Mouse (Mus musculus): ENCODE measurements around the gene Espn. TPM values are rescaled to one million over a fixed set of nuclear protein-coding genes. Genes with fewer than 3 reads are reported as not detected.

The Espn gene
- total RNA-seq, 2 experiments from 2014 or later: 1.4 to 1.5 TPM

- no peak for DNase-seq
Observed at GRCm38 (mm10) chr4:152096927-152097326, 55.2 kb downstream of the Espn start.

DNA sequence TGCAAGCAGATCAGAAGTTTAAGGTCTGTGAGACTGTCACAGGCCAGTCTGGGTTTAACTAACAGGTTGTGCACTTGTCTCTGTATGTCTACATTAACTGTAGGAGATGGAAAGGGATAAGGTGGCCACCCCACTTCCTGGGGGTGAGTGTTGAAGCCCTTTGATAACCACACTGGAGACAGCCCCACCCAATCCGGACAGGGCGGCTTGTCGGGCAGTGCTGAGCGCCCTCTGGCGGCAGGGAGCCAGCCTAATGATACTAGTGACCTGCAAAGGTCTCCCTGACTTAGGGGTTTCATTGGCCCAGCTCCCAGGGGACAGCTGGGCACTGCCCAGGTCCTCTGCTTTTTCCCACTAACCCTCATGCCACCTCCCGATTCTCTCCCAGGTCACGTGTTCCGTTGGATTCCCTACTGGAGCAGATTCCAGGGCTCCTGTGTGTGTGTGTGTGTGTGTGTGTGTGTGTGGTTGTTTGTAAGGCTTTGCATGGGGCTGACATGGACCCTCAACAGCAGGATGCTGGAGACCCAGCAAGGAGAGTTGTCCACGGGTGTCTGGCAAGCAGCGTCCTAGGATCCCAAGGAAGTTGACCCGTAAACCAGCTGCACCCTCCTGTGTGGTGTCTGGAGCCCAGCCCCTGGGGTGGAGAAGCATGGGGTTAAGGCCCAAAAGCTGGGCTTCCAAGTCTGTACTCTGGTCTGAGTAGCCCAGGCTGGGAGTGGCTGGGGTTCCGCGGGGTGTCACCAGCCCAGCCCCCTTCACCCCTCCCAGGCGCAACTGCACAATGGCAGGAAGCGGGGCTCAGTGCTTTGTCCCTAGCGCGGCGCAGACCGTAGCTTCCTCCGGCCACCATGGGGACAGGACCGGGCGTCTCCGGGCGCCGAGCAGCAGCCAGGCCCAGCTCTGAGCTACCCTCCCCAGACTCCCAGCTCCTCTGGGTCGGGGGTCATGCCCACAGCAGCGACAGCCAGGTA lies 55.9 kb downstream of the Espn start:
- peak in 1 of 2 experiments; percentile 57 for DNase-seq

DNA sequence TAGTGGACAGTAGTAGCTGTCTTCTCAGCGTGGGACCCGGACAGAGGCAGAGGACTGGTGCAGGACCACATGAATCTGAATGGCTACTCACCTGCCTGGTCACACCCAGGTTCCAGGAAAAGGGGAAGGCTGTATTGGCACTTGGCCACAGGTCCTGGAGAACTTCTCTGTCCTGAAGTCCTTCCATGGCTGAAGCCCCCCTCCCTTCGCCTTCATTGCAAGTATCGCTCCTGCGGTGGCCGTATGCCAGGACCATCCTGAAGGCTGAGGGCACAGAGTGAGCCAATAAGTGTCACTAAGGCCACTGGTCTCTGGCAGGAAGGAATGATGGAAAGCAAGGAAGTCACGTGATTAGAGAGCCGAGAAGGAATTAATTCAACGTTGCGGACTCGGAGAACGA lies 57.9 kb downstream of the Espn start:
- no peak for DNase-seq

GRCm38 (mm10) chr4:152092751-152093293 lies 59.3 kb downstream of the Espn start:
- DNase-seq: no peak

DNA sequence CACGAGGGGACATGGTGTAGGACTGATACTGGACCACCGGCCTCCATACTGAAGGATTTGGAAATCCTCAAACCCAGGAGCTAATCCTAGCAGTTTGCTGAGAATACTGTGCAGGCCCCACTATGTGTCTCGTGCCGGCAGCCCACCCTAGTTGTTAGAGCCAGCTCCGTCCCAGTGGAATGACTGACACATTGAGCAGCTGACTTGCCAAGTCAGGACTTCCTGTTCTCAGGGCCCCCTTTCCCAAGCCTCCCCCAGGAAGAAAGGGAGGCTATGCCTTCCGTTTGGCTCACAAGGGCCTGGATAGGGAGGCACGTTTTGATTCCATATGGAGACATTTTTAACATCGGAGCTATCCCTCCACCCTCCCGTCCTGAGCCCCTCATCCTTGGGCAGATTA lies 62.0 kb downstream of the Espn start:
- no peak for DNase-seq

GRCm38 (mm10) chr4:152088556-152089120 lies 63.5 kb downstream of the Espn start:
- DNase-seq: peak; percentile 86 to 88

GRCm38 (mm10) chr4:152088133-152088532 lies 64.0 kb downstream of the Espn start:
- peak; percentile 46 to 49 for DNase-seq

DNA sequence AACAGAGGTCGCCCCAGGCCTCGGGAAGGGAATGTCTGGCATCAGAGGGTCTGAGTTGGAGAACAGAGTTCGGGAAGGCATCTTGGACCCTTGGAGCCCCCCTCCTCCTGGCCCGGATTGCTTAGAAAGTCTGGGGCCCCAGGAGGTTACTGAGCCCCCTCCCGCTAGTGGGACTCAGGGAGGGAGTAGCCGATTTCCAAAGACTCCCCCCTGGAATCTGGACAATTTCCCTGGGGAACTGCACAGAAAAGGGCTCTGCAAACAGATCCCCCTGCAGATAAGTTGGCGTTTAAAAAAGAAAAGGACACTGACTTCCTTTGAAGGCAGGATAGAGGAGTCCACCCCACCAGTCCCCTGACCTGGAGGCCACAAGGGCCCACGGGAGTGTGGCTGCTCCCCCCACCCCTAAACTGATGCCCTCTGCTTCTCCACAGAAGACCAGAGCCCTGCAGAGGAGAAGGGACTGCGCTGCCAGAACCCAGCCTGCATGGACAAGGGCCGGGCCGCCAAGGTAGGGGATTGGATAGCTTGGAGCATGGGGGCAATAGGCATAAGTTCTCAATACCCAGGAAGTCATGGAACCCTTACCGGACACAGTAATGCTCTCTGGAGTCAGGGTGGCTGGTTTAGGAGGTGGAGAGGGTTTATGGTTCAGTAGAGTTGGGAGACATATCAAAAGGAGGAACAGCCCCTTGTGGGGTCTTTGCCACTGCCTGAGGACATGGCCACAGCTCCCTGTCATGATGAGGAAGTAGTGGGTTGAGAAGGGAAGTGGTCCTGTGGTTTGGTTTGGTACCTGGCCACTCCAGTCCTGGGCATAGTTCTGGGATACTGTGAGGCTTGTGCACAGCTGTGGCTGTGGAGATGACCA lies 64.7 kb downstream of the Espn start:
- DNase-seq: no peak

DNA sequence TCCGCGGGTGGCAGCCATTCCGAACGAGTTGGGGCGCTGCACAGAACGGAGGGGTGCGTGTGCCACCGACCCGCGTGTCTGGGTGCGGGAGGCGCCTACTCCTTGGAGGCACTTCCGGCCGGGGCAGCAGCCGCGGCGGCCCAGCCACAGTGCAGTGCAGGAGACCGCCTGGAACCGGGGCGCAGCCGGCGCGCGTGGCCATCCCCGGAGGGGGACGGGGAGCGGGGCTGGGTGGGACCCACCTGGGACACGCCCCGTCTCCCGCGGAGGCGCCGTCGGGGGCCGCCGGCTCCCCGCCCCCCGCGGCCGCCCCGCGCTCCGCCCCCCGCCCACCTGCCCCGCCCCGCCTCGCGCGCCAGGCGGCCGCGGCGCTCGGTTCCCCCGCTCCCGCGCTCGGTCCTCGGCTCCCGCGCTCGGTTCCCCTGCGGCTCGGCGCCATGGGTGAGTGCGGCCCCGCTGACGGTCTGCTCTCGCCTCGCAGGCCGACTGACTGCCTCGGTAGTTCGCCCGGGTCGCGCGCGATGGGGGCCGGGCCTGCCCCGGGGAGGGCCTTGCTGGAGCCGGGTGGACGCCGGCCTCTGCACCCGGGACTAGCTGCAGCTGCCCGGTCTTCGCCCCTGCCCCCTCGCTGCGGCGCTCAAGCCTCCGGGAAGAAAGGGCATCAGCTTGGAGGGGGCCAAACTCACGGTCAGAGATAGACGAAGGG lies 65.5 kb downstream of the Espn start:
- DNase-seq: peak; percentile 69 to 73

- DNase-seq: no peak
Observed at GRCm38 (mm10) chr4:152084616-152085015, 67.6 kb downstream of the Espn start.

DNA sequence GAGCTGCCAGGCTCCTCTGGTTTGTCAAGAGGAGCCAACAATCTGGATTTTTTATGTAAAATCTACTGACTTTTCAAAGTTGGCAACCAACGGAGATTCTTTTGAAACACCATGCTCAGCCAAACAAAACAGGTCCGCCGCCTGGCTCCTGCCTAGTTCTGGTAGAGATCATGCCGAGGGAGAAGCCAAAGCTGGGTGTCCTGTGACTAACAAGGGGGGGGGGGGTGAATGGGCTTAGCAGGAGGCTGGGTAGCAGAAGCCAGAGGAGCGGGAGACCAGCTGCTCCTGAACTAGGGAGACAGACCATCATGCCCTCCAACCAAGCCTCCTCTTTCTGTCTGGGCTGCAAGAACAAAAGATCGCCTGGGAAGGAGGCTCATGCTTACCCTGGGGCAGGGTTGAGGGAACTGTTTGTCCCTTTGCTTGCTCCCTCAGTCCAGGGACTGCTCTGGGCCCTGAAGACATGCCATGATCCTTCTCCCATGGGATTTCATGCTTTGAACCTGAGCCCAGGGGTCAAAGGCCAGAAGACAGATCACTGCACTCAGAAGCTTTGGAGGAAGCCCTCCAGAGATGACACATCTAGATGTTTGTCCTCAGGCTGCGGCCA lies 68.5 kb downstream of the Espn start:
- DNase-seq: no peak

- no peak for DNase-seq
Observed at GRCm38 (mm10) chr4:152079931-152080330, 72.2 kb downstream of the Espn start.

- DNase-seq: no peak
Observed at GRCm38 (mm10) chr4:152079261-152079660, 72.9 kb downstream of the Espn start.

DNA sequence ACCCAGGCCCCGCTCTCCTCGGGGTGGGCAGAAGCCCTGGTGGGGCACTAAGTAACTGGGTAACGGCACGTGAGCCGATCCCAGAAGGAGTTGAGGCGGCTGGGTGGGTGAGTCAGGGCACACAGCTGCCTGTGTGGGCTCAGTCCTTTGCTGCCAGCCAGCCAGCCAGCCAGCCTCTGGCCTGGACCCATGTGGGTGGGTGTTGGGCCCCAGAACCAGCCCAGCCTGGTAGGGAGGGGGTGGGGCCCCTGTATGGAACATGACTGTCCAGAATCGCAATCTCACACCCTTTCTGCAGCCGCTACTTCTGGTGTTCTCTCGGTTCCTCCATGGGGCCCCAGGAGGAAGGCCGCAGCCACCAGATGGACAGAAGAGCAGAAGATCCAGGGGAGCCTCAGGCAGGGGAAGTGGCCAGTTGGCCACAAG lies 74.1 kb downstream of the Espn start:
- DNase-seq: no peak

DNA sequence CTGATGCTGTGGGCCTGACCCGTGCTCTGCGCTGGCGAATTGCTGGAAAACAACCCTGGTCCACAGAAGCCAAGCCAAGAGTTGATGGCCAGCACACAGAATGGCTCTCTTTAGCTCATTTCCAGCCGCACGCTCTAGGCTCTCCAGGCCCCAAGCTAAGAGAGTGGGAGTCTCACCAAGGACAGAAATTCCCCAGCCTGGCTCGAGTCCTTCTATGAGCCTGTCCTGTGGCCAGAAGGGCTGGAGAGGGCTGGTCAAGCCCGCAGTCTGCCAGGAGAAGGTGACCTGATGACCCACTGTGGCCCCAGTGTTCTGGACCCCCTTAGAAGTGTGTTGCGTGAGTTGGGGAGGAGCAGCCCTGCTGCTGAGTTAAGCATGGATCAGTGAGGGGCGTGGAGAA lies 75.0 kb downstream of the Espn start:
- no peak for DNase-seq

- DNase-seq: no peak
Observed at GRCm38 (mm10) chr4:152074548-152074947, 77.6 kb downstream of the Espn start.

DNA sequence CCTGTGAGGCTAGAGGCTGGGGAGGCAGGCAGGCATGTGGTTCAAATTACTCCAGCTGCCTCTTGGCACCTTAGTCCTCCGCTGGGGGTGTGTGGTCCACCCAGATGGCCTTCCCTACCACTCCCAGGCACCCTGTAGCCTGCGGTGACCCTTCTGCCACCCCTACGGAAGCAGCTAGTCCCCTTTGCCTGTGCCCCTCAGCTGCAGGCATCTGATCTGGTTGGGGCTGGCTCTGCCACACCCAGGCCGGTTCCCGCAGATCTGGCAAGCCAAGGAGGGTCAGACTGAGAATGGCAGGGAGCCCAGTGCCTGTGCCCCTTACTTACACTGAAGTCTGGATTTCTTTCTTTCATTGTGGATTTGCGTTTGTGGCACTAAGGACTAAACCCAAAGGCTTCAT lies 78.5 kb downstream of the Espn start:
- DNase-seq: no peak

DNA sequence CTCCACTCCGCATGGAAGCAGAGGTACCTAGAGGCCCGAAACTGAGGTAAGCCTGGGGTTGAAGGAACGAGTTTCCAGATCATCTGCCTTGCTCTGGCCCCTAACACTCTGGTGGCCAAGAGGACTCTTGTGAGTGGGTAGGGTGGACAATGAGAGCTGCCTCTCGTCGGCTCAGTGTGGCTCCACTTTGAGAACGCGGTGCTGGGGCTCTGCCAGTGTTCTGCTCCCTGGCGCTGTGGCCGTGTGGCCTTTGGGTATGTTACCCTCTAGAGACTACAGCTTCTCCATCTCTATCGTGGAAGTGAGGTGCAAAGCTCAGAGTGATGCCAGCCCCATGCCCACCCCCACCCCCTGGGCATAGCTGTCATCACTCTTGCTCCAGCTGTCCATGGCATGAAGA lies 79.5 kb downstream of the Espn start:
- DNase-seq: no peak

- DNase-seq: peak in 1 of 2 experiments; percentile 61
Observed at GRCm38 (mm10) chr4:152072121-152072601, 80.0 kb downstream of the Espn start, which contains the start of gene Plekhg5. TSS of gene Plekhg5 (plus strand) at chr4:152072498.

- DNase-seq: no peak
Observed at GRCm38 (mm10) chr4:152070494-152071396, 81.4 kb downstream of the Espn start.
